Mouse (Mus musculus) embryo, embryonic 11 days (tissue): ENCODE data around the gene Rrnad1.

Source experiments
- DNase-seq: peaks from one replicate; pipeline ENCODE4 v3.0.0-alpha.2; 2015

Rrnad1 gene

DNA sequence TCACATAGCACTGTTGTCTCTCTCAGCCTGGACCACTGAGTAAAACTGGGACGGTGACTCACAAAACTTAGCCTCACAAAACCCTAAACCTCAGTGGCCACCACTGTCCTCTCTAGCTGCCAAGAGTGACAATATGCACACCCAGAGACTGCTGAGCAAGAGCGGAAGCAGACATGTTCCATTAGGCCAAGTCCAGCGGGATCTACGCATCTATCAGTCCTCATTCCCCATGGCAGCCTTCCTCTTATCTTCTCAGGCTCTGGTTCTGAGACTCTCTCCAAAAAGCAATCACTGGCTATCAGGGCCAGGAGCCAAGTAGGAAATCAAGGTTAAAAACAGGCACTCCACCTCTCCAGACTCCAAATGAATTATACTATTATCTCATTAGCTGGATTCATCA lies 52.8 kb downstream of the Rrnad1 start:
- no peak for DNase-seq
